Mouse (Mus musculus) c-Kit-positive CD71-positive TER-119-positive erythroid progenitor cells, embryonic 14.5 days (primary cell): ENCODE measurements around the gene Fez2.

Source experiments
- DNase-seq: peaks from one replicate; pipeline ENCODE4 v3.0.0-alpha.2; 2013; ENCODE audit warnings: low spot score

Gene Fez2

GRCm38 (mm10) chr17:78364555-78365302 is 53.2 kb downstream of the Fez2 start:
- DNase-seq, result no peak

GRCm38 (mm10) chr17:78361939-78362728 is 55.8 kb downstream of the Fez2 start:
- DNase-seq, result peak; percentile 29

GRCm38 (mm10) chr17:78358251-78358726 is 59.7 kb downstream of the Fez2 start:
- DNase-seq, result no peak

- DNase-seq, result no peak
Observed at GRCm38 (mm10) chr17:78357753-78358152, 60.2 kb downstream of the Fez2 start.

GRCm38 (mm10) chr17:78355611-78356010 is 62.3 kb downstream of the Fez2 start:
- no peak for DNase-seq

GRCm38 (mm10) chr17:78354871-78355270 is 63.1 kb downstream of the Fez2 start:
- DNase-seq, result no peak

GRCm38 (mm10) chr17:78354411-78354810 is 63.5 kb downstream of the Fez2 start:
- DNase-seq, result no peak

- no peak for DNase-seq
Observed at GRCm38 (mm10) chr17:78352500-78352855, 65.5 kb downstream of the Fez2 start.

- DNase-seq, result no peak
Observed at GRCm38 (mm10) chr17:78351676-78352499, 66.1 kb downstream of the Fez2 start.

GRCm38 (mm10) chr17:78347111-78347801 is 70.7 kb downstream of the Fez2 start:
- DNase-seq, result no peak

GRCm38 (mm10) chr17:78343688-78344087 is 74.3 kb downstream of the Fez2 start:
- DNase-seq, result no peak

GRCm38 (mm10) chr17:78335250-78335649 is 82.7 kb downstream of the Fez2 start:
- DNase-seq, result no peak

- no peak for DNase-seq
Observed at GRCm38 (mm10) chr17:78333275-78333674, 84.7 kb downstream of the Fez2 start.

- no peak for DNase-seq
Observed at GRCm38 (mm10) chr17:78331438-78331837, 86.5 kb downstream of the Fez2 start.

GRCm38 (mm10) chr17:78328287-78328686 is 89.7 kb downstream of the Fez2 start:
- DNase-seq, result peak; percentile 80

GRCm38 (mm10) chr17:78327187-78327586 is 90.8 kb downstream of the Fez2 start:
- no peak for DNase-seq

GRCm38 (mm10) chr17:78326381-78326780 is 91.6 kb downstream of the Fez2 start:
- no peak for DNase-seq

GRCm38 (mm10) chr17:78325761-78326332 is 92.1 kb downstream of the Fez2 start:
- no peak for DNase-seq

GRCm38 (mm10) chr17:78322369-78323335 is 95.3 kb downstream of the Fez2 start:
- no peak for DNase-seq

- DNase-seq, result no peak
Observed at GRCm38 (mm10) chr17:78321216-78321835, 96.6 kb downstream of the Fez2 start.
